Mouse (Mus musculus) erythroblast, embryonic 14.5 days (primary cell): ENCODE measurements around the gene Fcer1a.

Experiments used
- GATA1 ChIP-seq: IDR thresholded peaks from 2 replicates; pipeline ENCODE4 v1.6.1; 2012; ENCODE audit warnings: low read length, inconsistent platforms, mixed read lengths
- TAL1 ChIP-seq: IDR thresholded peaks from 3 replicates; pipeline ENCODE4 v1.6.1; 2012; ENCODE audit warnings: low read length, inconsistent platforms, mixed read lengths

DNA sequence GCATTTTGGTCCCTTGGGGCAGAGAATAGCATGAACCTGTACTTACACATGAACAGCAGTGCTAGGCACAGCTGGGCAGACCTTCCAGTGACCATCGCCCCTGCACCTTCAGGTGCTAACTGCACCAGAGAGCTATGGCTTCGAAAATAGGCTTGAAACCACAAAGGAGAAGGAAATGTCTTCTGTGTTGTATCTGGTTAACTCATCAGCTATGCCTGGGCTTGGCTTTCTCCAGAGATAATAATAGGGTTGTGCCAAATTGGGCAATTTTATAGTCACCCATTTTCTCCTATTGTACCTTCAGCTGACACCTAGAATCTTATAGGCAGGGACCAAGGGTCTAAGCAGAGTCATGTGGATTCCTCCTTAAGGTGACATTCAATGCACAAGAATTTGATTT is at the start of gene Fcer1a:
- TF ChIP-seq TAL1 (no peak), GATA1 (no peak)
